Mouse (Mus musculus): ENCODE results near the gene Nop16. TPM values are rescaled to one million over a fixed set of nuclear protein-coding genes. Genes with fewer than 3 reads are reported as not detected.
"Not testable (repeated sequence)": the region's sequence is repeated elsewhere in the genome, so short reads cannot be mapped to it uniquely, and the experiment has no call there.

Gene Nop16
- polyA plus RNA-seq, 1 experiment from 2014 or later = 41.1 TPM

DNA sequence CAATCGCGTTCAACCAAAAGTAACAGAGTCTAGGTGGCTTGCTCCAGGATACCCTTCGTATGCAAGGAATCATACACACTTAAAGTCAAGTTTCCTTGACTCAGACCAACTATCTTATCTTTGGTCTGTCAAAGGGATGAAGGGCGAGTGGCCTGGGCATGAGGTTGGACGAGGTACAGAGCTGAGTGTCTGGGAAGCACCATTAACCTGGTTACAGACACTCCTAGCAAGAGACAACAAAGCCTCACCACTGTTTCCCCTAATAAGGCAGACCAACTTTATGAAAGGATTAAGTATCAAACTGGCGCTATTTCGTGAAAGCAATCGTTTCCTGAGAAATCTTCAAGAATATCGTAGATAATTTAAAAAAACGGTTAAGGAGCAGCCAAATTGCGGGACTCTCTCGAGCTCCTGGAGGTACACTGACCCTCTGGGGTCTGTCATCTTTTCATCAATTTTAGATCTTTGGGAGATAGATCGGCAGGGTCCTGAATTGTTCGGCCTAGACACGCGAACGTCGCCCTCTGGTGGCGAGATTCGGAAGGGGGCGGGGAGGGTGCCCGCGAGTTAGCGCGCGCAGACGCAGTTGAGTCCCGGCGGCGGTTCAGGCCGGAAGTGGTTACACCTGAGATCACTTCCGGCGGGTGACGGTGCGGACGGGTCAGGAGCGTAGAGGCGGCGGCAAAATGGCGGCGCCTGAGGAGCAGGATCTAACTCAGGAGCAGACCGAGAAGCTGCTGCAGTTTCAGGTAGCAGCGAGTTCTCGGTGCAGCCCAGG is 31.5 kb upstream of the Nop16 start, which contains the start of gene Faf2:
Gene Faf2, plus strand, starts transcription at position 630 of the 778 bp plus-strand sequence.
- peak within 1 kb of the TSS; percentile 90 for H3K4me3 ChIP-seq (ENCODE audit: low read depth, low read length)
- H3K4me1 ChIP-seq (ENCODE audit: insufficient read depth) = peaks cover 24% of the 10 kb centered on the region
- peak within 1 kb of the TSS; percentile 60 for H3K27ac ChIP-seq (ENCODE audit: low read depth)
- H3K36me3 ChIP-seq (replicated peaks; ENCODE audit: insufficient read depth, low read length) = no peaks in the 10 kb centered on the region
- ATAC-seq (peak; percentile 100), DNase-seq (peak; percentile 99)
- no peaks in the 10 kb centered on the region for H3K27me3 ChIP-seq (ENCODE audit: insufficient read depth, low read length)
- H3K4me2 ChIP-seq (ENCODE audit: low read depth, low read length) = peak within 1 kb of the TSS; percentile 91
- WGBS (ENCODE audit: insufficient replicate concordance) = 10% methylated on average over 44 of the region's 44 CpGs
- TF ChIP-seq EP300 (IDR thresholded peaks at IDR 0.05; ENCODE audit: low read depth) (no peak; the same call in 1 of the 2 replicates), CTCF (IDR thresholded peaks at IDR 0.05; ENCODE audit: low read depth) (peak; percentile 99)
- H3K9ac ChIP-seq (replicated peaks) = peak within 1 kb of the TSS; percentile 93
- H3K9me3 ChIP-seq (ENCODE audit: low read length) = no peaks in the 10 kb centered on the region

DNA sequence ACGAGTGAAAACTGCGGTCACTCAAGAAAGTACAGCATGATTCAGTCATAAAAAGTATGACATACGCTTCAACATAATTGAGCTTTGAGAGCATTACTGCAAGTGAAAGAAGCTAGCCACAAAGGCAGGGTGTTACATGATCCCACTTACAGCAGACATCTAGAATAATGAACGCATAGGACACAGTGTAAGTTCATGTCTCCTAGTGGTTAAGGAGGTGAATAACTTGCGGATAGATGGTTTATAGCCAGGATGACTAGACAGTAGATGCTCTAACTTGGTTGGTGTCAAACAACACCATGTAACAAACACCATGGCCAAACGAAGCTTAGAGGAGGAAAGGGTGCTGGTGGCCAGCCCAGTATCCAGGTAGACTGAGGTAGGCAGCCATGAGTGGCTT is 27.1 kb upstream of the Nop16 start:
- TF ChIP-seq CTCF (IDR thresholded peaks at IDR 0.05; ENCODE audit: low read depth) (peak; percentile 28), EP300 (IDR thresholded peaks at IDR 0.05; ENCODE audit: low read depth) (no peak)
- ATAC-seq = no peak
- no peak overlapping the region for H3K27ac ChIP-seq (ENCODE audit: low read depth)

DNA sequence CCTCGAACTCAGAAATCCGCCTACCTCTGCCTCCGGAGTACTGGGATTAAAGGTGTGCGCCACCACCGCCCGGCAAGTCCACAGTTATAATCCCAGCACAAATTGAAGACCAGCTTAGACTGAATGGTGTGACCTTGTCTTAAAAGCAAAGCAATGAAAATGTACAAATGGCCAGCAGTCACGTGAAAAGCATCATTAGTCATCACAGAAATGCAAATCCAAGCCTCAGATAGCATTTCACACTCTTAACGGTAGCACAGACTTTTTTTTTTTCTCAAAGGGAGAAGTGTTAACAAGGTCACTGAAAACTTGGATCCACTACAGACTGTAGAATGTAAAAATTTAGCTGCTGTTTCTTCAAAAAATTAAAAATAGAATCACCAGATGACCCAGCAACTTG is 26.4 kb upstream of the Nop16 start:
- ATAC-seq = no peak
- H3K9ac ChIP-seq (replicated peaks) = no peak overlapping the region
- no peaks in the 10 kb centered on the region for H3K36me3 ChIP-seq (replicated peaks; ENCODE audit: insufficient read depth, low read length)
- H3K27me3 ChIP-seq (ENCODE audit: insufficient read depth, low read length) = no peaks in the 10 kb centered on the region
- no peak overlapping the region for H3K27ac ChIP-seq (ENCODE audit: low read depth)
- no peaks in the 10 kb centered on the region for H3K9me3 ChIP-seq (ENCODE audit: low read length)
- H3K4me2 ChIP-seq (ENCODE audit: low read depth, low read length) = no peak overlapping the region
- H3K4me3 ChIP-seq (ENCODE audit: low read depth, low read length) = no peak overlapping the region
- peaks cover 8% of the 10 kb centered on the region for H3K4me1 ChIP-seq (ENCODE audit: insufficient read depth)
- no peak for DNase-seq
- WGBS (ENCODE audit: insufficient replicate concordance) = 78% methylated on average over 8 of the region's 8 CpGs
- TF ChIP-seq CTCF (IDR thresholded peaks at IDR 0.05; ENCODE audit: low read depth) = no peak
- TF ChIP-seq EP300 (IDR thresholded peaks at IDR 0.05; ENCODE audit: low read depth) = no peak

More for the DNA sequence above, 27.1 kb upstream of the Nop16 start:
- H3K36me3 ChIP-seq (replicated peaks; ENCODE audit: insufficient read depth, low read length) = no peaks in the 10 kb centered on the region
- H3K27me3 ChIP-seq (ENCODE audit: insufficient read depth, low read length) = no peaks in the 10 kb centered on the region
- no peaks in the 10 kb centered on the region for H3K9me3 ChIP-seq (ENCODE audit: low read length)
- H3K4me3 ChIP-seq (ENCODE audit: low read depth, low read length) = no peak overlapping the region
- no peak overlapping the region for H3K9ac ChIP-seq (replicated peaks)
- WGBS (ENCODE audit: insufficient replicate concordance) = 57% methylated on average over 6 of the region's 6 CpGs
- H3K4me1 ChIP-seq (ENCODE audit: insufficient read depth) = peaks cover 3% of the 10 kb centered on the region; the same call in 1 of the 2 replicates
- no peak overlapping the region for H3K4me2 ChIP-seq (ENCODE audit: low read depth, low read length)
- DNase-seq = no peak

DNA sequence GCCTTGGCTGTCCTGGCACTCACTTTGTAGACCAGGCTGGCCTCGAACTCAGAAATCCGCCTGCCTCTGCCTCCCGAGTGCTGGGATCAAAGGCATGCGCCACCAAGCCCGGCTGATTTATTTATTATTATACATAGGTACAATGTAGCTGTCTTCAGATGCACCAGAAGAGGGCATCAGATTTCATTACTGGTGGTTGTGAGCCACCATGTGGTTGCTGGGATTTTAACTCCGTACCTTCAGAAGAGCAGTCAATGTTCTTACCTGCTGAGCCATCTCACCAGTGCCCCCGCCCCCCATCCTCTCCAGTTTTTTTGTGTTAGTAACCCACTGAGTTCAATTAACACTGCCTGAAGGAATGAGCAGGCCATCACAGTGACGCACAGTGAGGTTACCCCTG is 23.3 kb upstream of the Nop16 start:
- not testable (repeated sequence) for H3K27me3 ChIP-seq (ENCODE audit: insufficient read depth, low read length); H3K36me3 ChIP-seq (replicated peaks; ENCODE audit: insufficient read depth, low read length); H3K4me2 ChIP-seq (ENCODE audit: low read depth, low read length); ATAC-seq; H3K9me3 ChIP-seq (ENCODE audit: low read length); H3K4me3 ChIP-seq (ENCODE audit: low read depth, low read length); H3K27ac ChIP-seq (ENCODE audit: low read depth); DNase-seq; H3K9ac ChIP-seq (replicated peaks)
- peak; percentile 35 for TF ChIP-seq CTCF (IDR thresholded peaks at IDR 0.05; ENCODE audit: low read depth)
- peaks cover 23% of the 10 kb centered on the region for H3K4me1 ChIP-seq (ENCODE audit: insufficient read depth)
- 80% methylated on average over 8 of the region's 8 CpGs for WGBS (ENCODE audit: insufficient replicate concordance)

DNA sequence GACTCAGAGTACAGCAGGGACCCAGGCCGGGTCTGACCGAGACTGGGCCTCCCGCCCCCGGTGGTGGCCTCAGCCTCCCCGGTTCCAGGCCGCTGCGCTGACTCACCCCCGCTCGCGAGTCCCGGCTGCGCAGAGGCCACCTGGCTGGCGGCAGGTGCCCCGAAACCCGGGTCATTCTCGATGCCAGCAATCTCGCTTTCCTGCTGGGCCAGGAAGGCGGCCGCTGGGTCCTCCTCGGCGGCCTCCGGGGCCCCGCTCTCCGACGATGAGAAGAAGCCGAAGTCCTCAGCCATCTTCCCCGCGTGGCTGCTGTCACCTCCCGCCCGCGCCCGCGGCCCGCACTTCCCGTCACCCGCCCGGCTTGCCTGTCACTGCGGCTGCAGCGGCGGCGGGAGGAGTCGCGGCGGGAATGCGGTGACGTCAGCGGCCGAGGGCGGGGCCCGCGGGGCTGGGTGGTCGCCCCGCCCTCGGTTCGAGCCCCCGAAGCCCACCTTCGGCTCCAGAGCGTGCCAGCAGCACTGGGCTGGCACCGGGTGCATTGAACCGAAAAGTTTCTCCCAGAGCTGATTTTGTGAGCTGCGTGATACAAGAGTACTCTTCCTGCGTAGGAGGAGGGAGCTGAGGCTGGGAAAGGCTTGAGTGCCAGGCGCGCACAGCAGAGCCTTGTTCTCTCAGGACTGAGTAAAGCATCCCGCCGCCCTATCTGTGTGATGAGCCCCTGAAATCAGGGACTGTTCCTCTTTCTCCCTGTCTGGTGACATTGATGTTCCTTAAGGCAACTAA is 21.3 kb upstream of the Nop16 start, which contains the start of gene Cltb:
Gene Cltb, minus strand, starts transcription at position 373 of the 783 bp plus-strand sequence.
- peak; percentile 79 for ATAC-seq
- peak within 1 kb of the TSS; percentile 83 for H3K9ac ChIP-seq (replicated peaks)

DNA sequence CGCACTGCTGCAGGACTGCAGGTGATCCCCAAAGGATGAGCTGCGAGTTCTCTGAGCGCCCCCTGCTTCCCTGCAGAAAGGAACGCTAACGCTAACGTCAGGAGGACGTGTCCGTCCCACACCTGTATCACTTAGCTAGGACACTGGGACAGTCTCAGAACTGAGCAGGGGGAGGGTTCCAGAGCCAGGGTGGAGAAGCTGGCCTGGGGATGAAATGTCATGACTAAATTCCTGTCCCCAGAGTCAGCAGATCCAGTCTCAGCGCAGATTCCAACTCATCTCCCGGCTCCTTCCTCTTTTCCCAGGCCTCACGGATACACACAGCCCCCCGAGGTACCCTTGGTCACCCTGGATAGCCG is 20.7 kb upstream of the Nop16 start:
- no peak for DNase-seq
- Histone ChIP-seq H3K36me3 (replicated peaks; ENCODE audit: insufficient read depth, low read length) (0 out of 2 replicates have a peak, but pooled peaks cover 5% of the 10 kb centered on the region), H3K27me3 (ENCODE audit: insufficient read depth, low read length) (no peaks in the 10 kb centered on the region), H3K4me2 (ENCODE audit: low read depth, low read length) (peak overlapping the region; percentile 85), H3K4me1 (ENCODE audit: insufficient read depth) (peaks cover 23% of the 10 kb centered on the region), H3K27ac (ENCODE audit: low read depth) (peak overlapping the region; percentile 52), H3K9me3 (ENCODE audit: low read length) (no peaks in the 10 kb centered on the region), H3K9ac (replicated peaks) (peak overlapping the region; percentile 83), H3K4me3 (ENCODE audit: low read depth, low read length) (peak overlapping the region; percentile 66)
- 22% methylated on average over 13 of the region's 13 CpGs for WGBS (ENCODE audit: insufficient replicate concordance)
- ATAC-seq = peak; percentile 29; the same call in 1 of the 2 replicates
- TF ChIP-seq EP300 (IDR thresholded peaks at IDR 0.05; ENCODE audit: low read depth) (no peak), CTCF (IDR thresholded peaks at IDR 0.05; ENCODE audit: low read depth) (no peak)

More for the DNA sequence above, 21.3 kb upstream of the Nop16 start, which contains the start of gene Cltb:
- peak within 1 kb of the TSS; percentile 85 for H3K4me2 ChIP-seq (ENCODE audit: low read depth, low read length)
- H3K9me3 ChIP-seq (ENCODE audit: low read length) = no peaks in the 10 kb centered on the region
- H3K4me3 ChIP-seq (ENCODE audit: low read depth, low read length) = peak within 1 kb of the TSS; percentile 66
- no peaks in the 10 kb centered on the region for H3K27me3 ChIP-seq (ENCODE audit: insufficient read depth, low read length)
- H3K27ac ChIP-seq (ENCODE audit: low read depth) = peak within 1 kb of the TSS; percentile 52
- under 1% methylated on average over 62 of the region's 66 CpGs for WGBS (ENCODE audit: insufficient replicate concordance)
- peak; percentile 87 for DNase-seq
- peaks cover 23% of the 10 kb centered on the region for H3K4me1 ChIP-seq (ENCODE audit: insufficient read depth)
- TF ChIP-seq EP300 (IDR thresholded peaks at IDR 0.05; ENCODE audit: low read depth) (no peak), CTCF (IDR thresholded peaks at IDR 0.05; ENCODE audit: low read depth) (no peak)
- no peaks in the 10 kb centered on the region for H3K36me3 ChIP-seq (replicated peaks; ENCODE audit: insufficient read depth, low read length)

Data from liver, postnatal 0 days (tissue).